Mouse (Mus musculus) hindbrain, embryonic 15.5 days (tissue): Measurements from ENCODE around the gene Ndufa7. TPM values are rescaled to one million over a fixed set of nuclear protein-coding genes. Genes with fewer than 3 reads are reported as not detected.

Experiments
- ATAC-seq: fragments of 200-750 bp; cut with Nextera tagmentation; 2 replicates; pipeline ENCODE4 v1.8.0; 2017; ENCODE audit warnings: low read depth, moderate number of reproducible peaks, moderate TSS enrichment; ENCODE audit not compliant: low FRiP score
- H3K27ac ChIP-seq: fragments of 300-500 bp; sonication (generic); replicated peaks from 2 replicates; pipeline ENCODE4 v1.5.1; 2015; ENCODE audit warnings: mild to moderate bottlenecking, inconsistent platforms
- H3K27me3 ChIP-seq: fragments of 300-500 bp; sonication (generic); 2 replicates; pipeline ENCODE4 v1.6.1; 2015; ENCODE audit warnings: control low read depth, inconsistent platforms
- H3K36me3 ChIP-seq: fragments of 300-500 bp; sonication (generic); 2 replicates; pipeline ENCODE4 v1.6.1; 2015; ENCODE audit warnings: control low read depth, inconsistent platforms
- H3K4me1 ChIP-seq: fragments of 300-500 bp; sonication (generic); replicated peaks from 2 replicates; pipeline ENCODE4 v1.6.1; 2015; ENCODE audit warnings: control low read depth, inconsistent platforms
- H3K4me2 ChIP-seq: fragments of 300-500 bp; sonication (generic); 2 replicates; pipeline ENCODE4 v1.6.1; 2015; ENCODE audit warnings: moderate library complexity, mild to moderate bottlenecking, inconsistent platforms
- H3K4me3 ChIP-seq: fragments of 300-500 bp; sonication (generic); 2 replicates; pipeline ENCODE4 v1.5.1; 2015; ENCODE audit warnings: mild to moderate bottlenecking, inconsistent platforms
- H3K9ac ChIP-seq: fragments of 300-500 bp; sonication (generic); 2 replicates; pipeline ENCODE4 v1.6.1; 2015; ENCODE audit warnings: inconsistent platforms
- H3K9me3 ChIP-seq: fragments of 300-500 bp; sonication (generic); 2 replicates; pipeline ENCODE4 v1.6.1; 2016; ENCODE audit warnings: control low read depth, inconsistent platforms
- WGBS: fragments of 180-500 bp; shearing (Covaris S2); methylation state at CpG from one replicate; pipeline ENCODE4 v1.1.7; 2015; 5-methylcytosine and 5-hydroxymethylcytosine counted together
- polyA plus RNA-seq: library from polyadenylated mRNA; unstranded; fragments of >200 nt; fragmentation: Nextera tagmentation; extraction: Ambion mirVana; gene quantifications from 2 replicates; pipeline ENCODE4 v1.2.1, GENCODE M21; 2015

The Ndufa7 gene
- polyA plus RNA-seq = 496 and 540 TPM in 2 replicates

- peak; percentile 93 for ATAC-seq
- WGBS = under 1% methylated on average over 51 of the region's 51 CpGs
- Histone ChIP-seq H3K27ac (peak within 1 kb of the TSS; percentile 90), H3K4me2 (peak within 1 kb of the TSS; percentile 85), H3K4me3 (peak within 1 kb of the TSS; percentile 83), H3K9me3 (no peaks in the 10 kb centered on the region), H3K36me3 (peaks cover 34% of the 10 kb centered on the region), H3K9ac (peak within 1 kb of the TSS; percentile 84), H3K4me1 (peaks cover 40% of the 10 kb centered on the region), H3K27me3 (no peaks in the 10 kb centered on the region)
Observed at GRCm38 (mm10) chr17:33824084-33824996, at the start of gene Ndufa7, which contains the start of gene Rps28. TSS of gene Ndufa7 (plus strand) at chr17:33824572. TSS of gene Rps28 (minus strand) at chr17:33824562.

GRCm38 (mm10) chr17:33774573-33775155, 49.7 kb upstream of the Ndufa7 start:
- no peak overlapping the region for H3K4me3 ChIP-seq
- ATAC-seq = no peak
- H3K27ac ChIP-seq = no peak overlapping the region
- H3K9ac ChIP-seq = no peak overlapping the region
- H3K4me2 ChIP-seq = no peak overlapping the region
- no peaks in the 10 kb centered on the region for H3K9me3 ChIP-seq
- 89% methylated on average over 8 of the region's 8 CpGs for WGBS
- H3K36me3 ChIP-seq = no peaks in the 10 kb centered on the region
- no peaks in the 10 kb centered on the region for H3K27me3 ChIP-seq
- H3K4me1 ChIP-seq = peaks cover 7% of the 10 kb centered on the region; the same call in 1 of the 2 replicates

- 93% methylated on average over 4 of the region's 4 CpGs for WGBS
- H3K4me1 ChIP-seq = peaks cover 10% of the 10 kb centered on the region; the same call in 1 of the 2 replicates
- ATAC-seq = no peak
Observed at GRCm38 (mm10) chr17:33775287-33775686, 49.1 kb upstream of the Ndufa7 start.

GRCm38 (mm10) chr17:33779271-33779966, 45.0 kb upstream of the Ndufa7 start:
- Histone ChIP-seq H3K27me3 (no peaks in the 10 kb centered on the region), H3K9ac (no peak overlapping the region), H3K4me3 (peak overlapping the region; percentile 3; the same call in 1 of the 2 replicates), H3K27ac (peak overlapping the region; percentile 74), H3K4me2 (peak overlapping the region; percentile 99), H3K36me3 (no peaks in the 10 kb centered on the region), H3K9me3 (no peaks in the 10 kb centered on the region), H3K4me1 (peaks cover 25% of the 10 kb centered on the region)
- 52% methylated on average over 9 of the region's 9 CpGs for WGBS
- ATAC-seq = peak; percentile 89

More at GRCm38 (mm10) chr17:33775287-33775686, 49.1 kb upstream of the Ndufa7 start:
- no peaks in the 10 kb centered on the region for H3K9me3 ChIP-seq
- H3K36me3 ChIP-seq = no peaks in the 10 kb centered on the region
- no peak overlapping the region for H3K27ac ChIP-seq
- H3K9ac ChIP-seq = no peak overlapping the region
- no peak overlapping the region for H3K4me3 ChIP-seq
- no peak overlapping the region for H3K4me2 ChIP-seq
- H3K27me3 ChIP-seq = no peaks in the 10 kb centered on the region

GRCm38 (mm10) chr17:33779967-33780295, 44.4 kb upstream of the Ndufa7 start:
- H3K4me1 ChIP-seq = peaks cover 25% of the 10 kb centered on the region
- peak overlapping the region; percentile 99 for H3K4me2 ChIP-seq
- ATAC-seq = no peak

GRCm38 (mm10) chr17:33780431-33780830, 43.9 kb upstream of the Ndufa7 start:
- WGBS = 83% methylated on average over 5 of the region's 5 CpGs
- H3K9ac ChIP-seq = no peak overlapping the region
- H3K4me3 ChIP-seq = peak overlapping the region; percentile 55; the same call in 1 of the 2 replicates
- no peaks in the 10 kb centered on the region for H3K36me3 ChIP-seq
- H3K27ac ChIP-seq = peak overlapping the region; percentile 74
- H3K9me3 ChIP-seq = no peaks in the 10 kb centered on the region
- peaks cover 25% of the 10 kb centered on the region for H3K4me1 ChIP-seq
- ATAC-seq = no peak
- no peaks in the 10 kb centered on the region for H3K27me3 ChIP-seq
- H3K4me2 ChIP-seq = peak overlapping the region; percentile 99

More at GRCm38 (mm10) chr17:33779967-33780295, 44.4 kb upstream of the Ndufa7 start:
- 92% methylated on average over 5 of the region's 5 CpGs for WGBS
- H3K4me3 ChIP-seq = peak overlapping the region; percentile 55; the same call in 1 of the 2 replicates
- peak overlapping the region; percentile 74 for H3K27ac ChIP-seq
- no peak overlapping the region for H3K9ac ChIP-seq
- no peaks in the 10 kb centered on the region for H3K27me3 ChIP-seq
- H3K9me3 ChIP-seq = no peaks in the 10 kb centered on the region
- H3K36me3 ChIP-seq = no peaks in the 10 kb centered on the region

GRCm38 (mm10) chr17:33781124-33781977, 43.0 kb upstream of the Ndufa7 start, which contains the start of gene Angptl4:
TSS of gene Angptl4 (minus strand) at chr17:33781830.
- ATAC-seq = peak; percentile 77
- Histone ChIP-seq H3K36me3 (no peaks in the 10 kb centered on the region), H3K9me3 (no peaks in the 10 kb centered on the region), H3K4me2 (peak within 1 kb of the TSS; percentile 99), H3K4me1 (peaks cover 25% of the 10 kb centered on the region), H3K9ac (peak within 1 kb of the TSS; percentile 38), H3K27ac (peak within 1 kb of the TSS; percentile 74), H3K4me3 (peak within 1 kb of the TSS; percentile 55), H3K27me3 (no peaks in the 10 kb centered on the region)
- WGBS = 3% methylated on average over 50 of the region's 50 CpGs

- no peaks in the 10 kb centered on the region for H3K9me3 ChIP-seq
- 0 out of 2 replicates have a peak overlapping the region, but pooled peaks have one; percentile 38 for H3K9ac ChIP-seq
- ATAC-seq = no peak
- 41% methylated on average over 4 of the region's 4 CpGs for WGBS
- H3K27me3 ChIP-seq = no peaks in the 10 kb centered on the region
- no peak overlapping the region for H3K27ac ChIP-seq
- peak overlapping the region; percentile 55 for H3K4me3 ChIP-seq
- peaks cover 25% of the 10 kb centered on the region for H3K4me1 ChIP-seq
- H3K36me3 ChIP-seq = no peaks in the 10 kb centered on the region
- peak overlapping the region; percentile 99 for H3K4me2 ChIP-seq
Observed at GRCm38 (mm10) chr17:33782067-33782466, 42.3 kb upstream of the Ndufa7 start.

GRCm38 (mm10) chr17:33783408-33783807, 41.0 kb upstream of the Ndufa7 start:
- ATAC-seq = no peak
- Histone ChIP-seq H3K36me3 (no peaks in the 10 kb centered on the region), H3K27me3 (no peaks in the 10 kb centered on the region), H3K4me2 (no peak overlapping the region), H3K4me1 (peaks cover 25% of the 10 kb centered on the region), H3K9me3 (no peaks in the 10 kb centered on the region), H3K9ac (no peak overlapping the region), H3K27ac (0 out of 2 replicates have a peak overlapping the region, but pooled peaks have one; percentile 22), H3K4me3 (no peak overlapping the region)

- Histone ChIP-seq H3K4me2 (no peak overlapping the region), H3K9me3 (no peaks in the 10 kb centered on the region), H3K9ac (no peak overlapping the region), H3K4me3 (no peak overlapping the region), H3K36me3 (no peaks in the 10 kb centered on the region), H3K27ac (no peak overlapping the region), H3K4me1 (peaks cover 17% of the 10 kb centered on the region), H3K27me3 (no peaks in the 10 kb centered on the region)
- ATAC-seq = no peak
- 93% methylated on average over 2 of the region's 2 CpGs for WGBS
Observed at GRCm38 (mm10) chr17:33784939-33785338, 39.4 kb upstream of the Ndufa7 start.

- WGBS = 82% methylated on average over 18 of the region's 18 CpGs
- H3K9ac ChIP-seq = no peak overlapping the region
- no peaks in the 10 kb centered on the region for H3K9me3 ChIP-seq
- peaks cover 9% of the 10 kb centered on the region for H3K4me1 ChIP-seq
- H3K4me2 ChIP-seq = no peak overlapping the region
- H3K36me3 ChIP-seq = no peaks in the 10 kb centered on the region
- no peak for ATAC-seq
- H3K27ac ChIP-seq = no peak overlapping the region
- no peak overlapping the region for H3K4me3 ChIP-seq
- no peaks in the 10 kb centered on the region for H3K27me3 ChIP-seq
Observed at GRCm38 (mm10) chr17:33786375-33786774, 38.0 kb upstream of the Ndufa7 start.
